Mouse (Mus musculus) embryonic fibroblast, embryonic 13.5 days (primary cell): ENCODE measurements around the gene Cdh1.

Experiments used
- CTCF ChIP-seq: IDR thresholded peaks from 2 replicates; pipeline ENCODE4 v1.5.1; 2011; ENCODE audit warnings: mild to moderate bottlenecking, control low read depth, low read length, moderate library complexity, borderline replicate concordance; ENCODE audit not compliant: insufficient read depth
- POLR2A ChIP-seq: IDR thresholded peaks from 2 replicates; pipeline ENCODE4 v1.6.1; 2011; ENCODE audit warnings: low read depth, mild to moderate bottlenecking, control low read depth, low read length, moderate library complexity

DNA sequence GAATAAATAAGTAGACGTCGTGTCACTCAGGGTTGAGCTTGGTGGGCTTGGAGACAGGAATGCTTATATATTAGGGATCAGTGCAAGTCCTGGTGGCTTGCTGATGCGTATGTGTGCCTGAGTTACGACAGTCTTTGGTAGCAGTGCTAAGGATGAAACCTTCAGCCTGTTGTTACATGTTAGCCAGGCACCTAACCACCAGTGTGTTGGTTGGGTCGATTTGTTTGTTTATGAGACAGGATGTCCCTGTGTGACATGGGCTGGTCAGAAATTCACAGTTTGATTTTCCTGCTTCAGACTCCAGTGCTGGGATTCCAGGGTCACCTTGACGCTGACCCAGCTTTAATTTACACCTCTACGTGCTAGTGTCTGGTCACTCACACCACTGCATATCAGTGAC lies 2.5 kb downstream of the Cdh1 start:
- TF ChIP-seq CTCF: no peak
- TF ChIP-seq POLR2A: no peak
